Mouse (Mus musculus) stomach, embryonic 15.5 days (tissue): ENCODE data around the gene Cdc42ep4. TPM values are rescaled to one million over a fixed set of nuclear protein-coding genes. Genes with fewer than 3 reads are reported as not detected.
A peak's percentile ranks its signal among the peaks of the same experiment; 100 is the strongest.

ENCODE experiments used
- ATAC-seq: fragments of 200-750 bp; cut with Nextera tagmentation; 2 replicates; pipeline ENCODE4 v1.8.0; 2017; ENCODE audit warnings: low read depth, moderate number of reproducible peaks, moderate TSS enrichment; ENCODE audit not compliant: insufficient read depth, low FRiP score
- H3K27ac ChIP-seq: fragments of 300-500 bp; sonication (generic); 2 replicates; pipeline ENCODE4 v1.5.1; 2015; ENCODE audit warnings: mild to moderate bottlenecking, inconsistent platforms
- H3K27me3 ChIP-seq: fragments of 300-500 bp; sonication (generic); replicated peaks from 2 replicates; pipeline ENCODE4 v1.6.1; 2015; ENCODE audit warnings: inconsistent platforms
- H3K36me3 ChIP-seq: fragments of 300-500 bp; sonication (generic); 2 replicates; pipeline ENCODE4 v1.6.1; 2015; ENCODE audit warnings: inconsistent platforms
- H3K4me1 ChIP-seq: fragments of 300-500 bp; sonication (generic); 2 replicates; pipeline ENCODE4 v1.6.1; 2015; ENCODE audit warnings: inconsistent platforms
- H3K4me2 ChIP-seq: fragments of 300-500 bp; sonication (generic); 2 replicates; pipeline ENCODE4 v1.6.1; 2015; ENCODE audit warnings: mild to moderate bottlenecking, inconsistent platforms
- H3K4me3 ChIP-seq: fragments of 300-500 bp; sonication (generic); replicated peaks from 2 replicates; pipeline ENCODE4 v1.5.1; 2015; ENCODE audit warnings: inconsistent platforms
- H3K9ac ChIP-seq: fragments of 300-500 bp; sonication (generic); 2 replicates; pipeline ENCODE4 v1.6.1; 2015; ENCODE audit warnings: inconsistent platforms
- H3K9me3 ChIP-seq: fragments of 300-500 bp; sonication (generic); 2 replicates; pipeline ENCODE4 v1.6.1; 2016; ENCODE audit warnings: inconsistent platforms
- WGBS: fragments of 180-500 bp; shearing (Covaris S2); methylation state at CpG from one replicate; pipeline ENCODE4 v1.1.7; 2015; 5-methylcytosine and 5-hydroxymethylcytosine counted together
- polyA plus RNA-seq: library from polyadenylated mRNA; unstranded; fragments of >200 nt; fragmentation: Nextera tagmentation; extraction: Ambion mirVana; gene quantifications from 2 replicates; pipeline ENCODE4 v1.2.1, GENCODE M21; 2015

Gene Cdc42ep4
- polyA plus RNA-seq, result 51.6 and 59.6 TPM in 2 replicates

- no peaks in the 10 kb centered on the region for H3K9me3 ChIP-seq
- H3K27me3 ChIP-seq, result no peaks in the 10 kb centered on the region
- no peaks in the 10 kb centered on the region for H3K36me3 ChIP-seq
- H3K9ac ChIP-seq, result peak within 1 kb of the TSS; percentile 96
- peak; percentile 81 for ATAC-seq
- WGBS, result under 1% methylated on average over 44 of the region's 44 CpGs
- H3K4me3 ChIP-seq, result peak within 1 kb of the TSS; percentile 90
- H3K4me1 ChIP-seq, result peaks cover 34% of the 10 kb centered on the region
- peak within 1 kb of the TSS; percentile 84 for H3K4me2 ChIP-seq
- peak within 1 kb of the TSS; percentile 98 for H3K27ac ChIP-seq
Observed at GRCm38 (mm10) chr11:113751484-113752084, at the start of gene Cdc42ep4. Gene Cdc42ep4, minus strand, starts transcription at chr11:113751881.

GRCm38 (mm10) chr11:113800026-113800425, 48.3 kb upstream of the Cdc42ep4 start:
- Histone ChIP-seq H3K27me3 (no peaks in the 10 kb centered on the region), H3K4me1 (peaks cover 14% of the 10 kb centered on the region; the same call in 1 of the 2 replicates), H3K9ac (no peak overlapping the region), H3K9me3 (no peaks in the 10 kb centered on the region), H3K4me2 (no peak overlapping the region), H3K27ac (no peak overlapping the region), H3K4me3 (no peak overlapping the region), H3K36me3 (no peaks in the 10 kb centered on the region)
- no peak for ATAC-seq
- WGBS, result 91% methylated on average over 12 of the region's 12 CpGs

- Histone ChIP-seq H3K9me3 (no peaks in the 10 kb centered on the region), H3K4me1 (peaks cover 14% of the 10 kb centered on the region; the same call in 1 of the 2 replicates), H3K4me2 (peak overlapping the region; percentile 12; the same call in 1 of the 2 replicates), H3K4me3 (no peak overlapping the region), H3K27me3 (no peaks in the 10 kb centered on the region), H3K9ac (no peak overlapping the region), H3K27ac (no peak overlapping the region), H3K36me3 (no peaks in the 10 kb centered on the region)
- WGBS, result 57% methylated on average over 14 of the region's 14 CpGs
- ATAC-seq, result peak; percentile 73
Observed at GRCm38 (mm10) chr11:113799041-113799447, 47.4 kb upstream of the Cdc42ep4 start.

GRCm38 (mm10) chr11:113798011-113798410, 46.3 kb upstream of the Cdc42ep4 start:
- Histone ChIP-seq H3K36me3 (no peaks in the 10 kb centered on the region), H3K27ac (no peak overlapping the region), H3K4me2 (no peak overlapping the region), H3K4me1 (peaks cover 12% of the 10 kb centered on the region; the same call in 1 of the 2 replicates), H3K4me3 (no peak overlapping the region), H3K27me3 (no peaks in the 10 kb centered on the region), H3K9ac (no peak overlapping the region), H3K9me3 (no peaks in the 10 kb centered on the region)
- no peak for ATAC-seq
- 66% methylated on average over 6 of the region's 6 CpGs for WGBS

GRCm38 (mm10) chr11:113797014-113797983, 45.6 kb upstream of the Cdc42ep4 start:
- no peaks in the 10 kb centered on the region for H3K36me3 ChIP-seq
- H3K27ac ChIP-seq, result no peak overlapping the region
- H3K4me1 ChIP-seq, result peaks cover 7% of the 10 kb centered on the region; the same call in 1 of the 2 replicates
- no peak for ATAC-seq
- no peaks in the 10 kb centered on the region for H3K27me3 ChIP-seq
- H3K4me3 ChIP-seq, result no peak overlapping the region
- no peak overlapping the region for H3K9ac ChIP-seq
- WGBS, result 75% methylated on average over 19 of the region's 19 CpGs
- H3K4me2 ChIP-seq, result no peak overlapping the region
- H3K9me3 ChIP-seq, result no peaks in the 10 kb centered on the region

GRCm38 (mm10) chr11:113795846-113796245, 44.2 kb upstream of the Cdc42ep4 start:
- ATAC-seq, result no peak
- Histone ChIP-seq H3K4me2 (no peak overlapping the region), H3K4me1 (peaks cover 11% of the 10 kb centered on the region), H3K4me3 (no peak overlapping the region), H3K9me3 (no peaks in the 10 kb centered on the region), H3K36me3 (no peaks in the 10 kb centered on the region), H3K9ac (no peak overlapping the region), H3K27me3 (no peaks in the 10 kb centered on the region), H3K27ac (no peak overlapping the region)
- 70% methylated on average over 12 of the region's 12 CpGs for WGBS

- Histone ChIP-seq H3K4me2 (no peak overlapping the region), H3K9me3 (no peaks in the 10 kb centered on the region), H3K36me3 (no peaks in the 10 kb centered on the region), H3K4me3 (no peak overlapping the region), H3K4me1 (peaks cover 22% of the 10 kb centered on the region), H3K27me3 (no peaks in the 10 kb centered on the region), H3K9ac (no peak overlapping the region), H3K27ac (no peak overlapping the region)
- ATAC-seq, result no peak
- 59% methylated on average over 16 of the region's 16 CpGs for WGBS
Observed at GRCm38 (mm10) chr11:113791357-113792215, 39.9 kb upstream of the Cdc42ep4 start.

- H3K4me3 ChIP-seq, result no peak overlapping the region
- no peak overlapping the region for H3K4me2 ChIP-seq
- WGBS, result 13% methylated on average over 1 of the region's 1 CpGs
Observed at GRCm38 (mm10) chr11:113789101-113789500, 37.4 kb upstream of the Cdc42ep4 start.

GRCm38 (mm10) chr11:113788183-113788789, 36.6 kb upstream of the Cdc42ep4 start:
- H3K4me2 ChIP-seq, result no peak overlapping the region
- no peak overlapping the region for H3K9ac ChIP-seq
- peaks cover 42% of the 10 kb centered on the region for H3K4me1 ChIP-seq
- ATAC-seq, result peak; percentile 2; the same call in 1 of the 2 replicates
- H3K27ac ChIP-seq, result peak overlapping the region; percentile 86
- no peak overlapping the region for H3K4me3 ChIP-seq
- H3K36me3 ChIP-seq, result no peaks in the 10 kb centered on the region
- no peaks in the 10 kb centered on the region for H3K9me3 ChIP-seq
- 51% methylated on average over 2 of the region's 2 CpGs for WGBS
- no peaks in the 10 kb centered on the region for H3K27me3 ChIP-seq

More at GRCm38 (mm10) chr11:113789101-113789500, 37.4 kb upstream of the Cdc42ep4 start:
- Histone ChIP-seq H3K9ac (no peak overlapping the region), H3K9me3 (no peaks in the 10 kb centered on the region), H3K4me1 (peaks cover 42% of the 10 kb centered on the region), H3K27me3 (no peaks in the 10 kb centered on the region), H3K36me3 (no peaks in the 10 kb centered on the region), H3K27ac (peak overlapping the region; percentile 86)
- ATAC-seq, result no peak

GRCm38 (mm10) chr11:113787432-113788182, 35.9 kb upstream of the Cdc42ep4 start:
- H3K4me2 ChIP-seq, result no peak overlapping the region; the same call in 1 of the 2 replicates
- no peak for ATAC-seq
- H3K27ac ChIP-seq, result peak overlapping the region; percentile 93; the same call in 1 of the 2 replicates
- H3K4me1 ChIP-seq, result peaks cover 42% of the 10 kb centered on the region
- H3K27me3 ChIP-seq, result no peaks in the 10 kb centered on the region
- H3K9ac ChIP-seq, result no peak overlapping the region
- 72% methylated on average over 13 of the region's 13 CpGs for WGBS
- H3K9me3 ChIP-seq, result no peaks in the 10 kb centered on the region
- H3K36me3 ChIP-seq, result no peaks in the 10 kb centered on the region
- H3K4me3 ChIP-seq, result no peak overlapping the region
